Mouse (Mus musculus) ovary, postnatal 10 days (tissue): ENCODE measurements around the gene Gm43302.
"Not testable (repeated sequence)": the region's sequence is repeated elsewhere in the genome, so short reads cannot be mapped to it uniquely, and the experiment has no call there.

ENCODE experiments used
- DNase-seq: peaks from one replicate; pipeline ENCODE4 v3.0.0; 2022; ENCODE audit warnings: low spot score

Gene Gm43302

GRCm38 (mm10) chr5:105197915-105198560 is 95.5 kb downstream of the Gm43302 start:
- DNase-seq = not testable (repeated sequence)

- not testable (repeated sequence) for DNase-seq
These were observed 97.2 kb downstream of the Gm43302 start for GRCm38 (mm10) chr5:105196308-105196707.

- DNase-seq = not testable (repeated sequence)
These were observed 101.0 kb downstream of the Gm43302 start for GRCm38 (mm10) chr5:105192536-105192935.

GRCm38 (mm10) chr5:105181446-105181845 is 112.0 kb downstream of the Gm43302 start:
- no peak for DNase-seq
